Mouse (Mus musculus): ENCODE measurements around the gene Mmp9. TPM values are rescaled to one million over a fixed set of nuclear protein-coding genes. Genes with fewer than 3 reads are reported as not detected.

Gene Mmp9
- polyA plus RNA-seq, 1 experiment from 2014 or later = 5.7 TPM

DNA sequence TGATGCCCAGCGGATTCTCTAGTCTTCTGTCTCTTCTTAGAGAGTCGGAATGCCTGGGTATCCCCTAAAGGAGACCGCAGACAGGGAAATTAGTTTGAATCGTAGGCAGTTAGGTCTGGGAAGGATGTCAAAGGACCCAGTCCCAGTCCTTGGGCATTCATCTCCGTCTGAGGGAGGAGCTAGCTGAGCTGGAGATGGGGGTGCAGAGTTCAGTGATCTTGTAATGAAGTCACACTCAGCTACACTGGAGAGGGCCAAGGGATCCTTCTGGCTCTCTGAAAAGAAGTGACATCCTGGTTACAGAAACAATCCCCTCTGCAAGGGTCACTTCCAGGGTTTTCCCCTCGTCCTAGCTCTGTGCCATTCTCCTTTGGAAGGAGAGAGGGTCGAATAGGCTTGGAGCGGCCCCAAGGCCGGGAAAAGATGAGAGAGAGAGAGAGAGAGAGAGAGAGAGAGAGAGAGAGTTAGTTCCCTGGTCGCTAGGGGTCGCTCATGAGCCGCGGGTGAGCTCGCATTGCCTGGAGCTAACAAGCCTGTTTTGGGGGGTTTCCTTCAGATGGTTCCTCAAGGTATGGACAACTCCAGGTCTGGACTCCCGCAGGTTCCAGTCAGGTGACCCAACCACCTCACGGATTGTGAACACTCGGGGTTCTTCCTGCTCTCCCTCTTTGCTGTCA, 21.1 kb downstream of the Mmp9 start:
- no peak for ATAC-seq (ENCODE audit: low FRiP score)
- H3K27ac ChIP-seq = 0 out of 2 replicates have a peak overlapping the region, but pooled peaks have one; percentile 18
- peaks cover 33% of the 10 kb centered on the region for H3K4me1 ChIP-seq
- H3K9me3 ChIP-seq (replicated peaks) = no peaks in the 10 kb centered on the region
- peaks cover 13% of the 10 kb centered on the region for H3K27me3 ChIP-seq
- H3K4me3 ChIP-seq = peak overlapping the region; percentile 64
- WGBS = 8% methylated on average over 17 of the region's 17 CpGs
- H3K36me3 ChIP-seq = no peaks in the 10 kb centered on the region
- H3K4me2 ChIP-seq (replicated peaks) = peak overlapping the region; percentile 70
- H3K9ac ChIP-seq = peak overlapping the region; percentile 66; the same call in 1 of the 2 replicates

DNA sequence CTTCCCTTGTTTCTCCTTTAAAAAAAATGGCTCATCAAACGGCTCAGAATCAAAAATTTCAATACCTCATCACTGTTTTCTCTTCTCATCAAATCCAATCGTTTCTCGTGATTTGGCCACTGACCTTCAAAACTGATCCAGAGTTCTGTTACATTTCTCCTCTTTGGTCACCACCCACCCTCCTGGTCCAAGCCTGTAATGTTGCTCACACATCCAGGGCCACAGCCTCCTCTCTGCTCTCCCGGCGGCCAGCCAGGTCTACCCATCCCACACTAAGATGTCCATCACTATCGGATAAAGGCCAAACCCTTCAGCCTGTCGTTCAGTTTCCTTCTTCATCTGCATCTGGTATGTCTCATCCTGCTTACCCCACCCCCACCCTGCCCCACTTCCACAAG, 21.6 kb downstream of the Mmp9 start:
- H3K4me3 ChIP-seq = no peak overlapping the region
- no peak overlapping the region; the same call in 1 of the 2 replicates for H3K27ac ChIP-seq
- H3K36me3 ChIP-seq = no peaks in the 10 kb centered on the region
- no peak for ATAC-seq (ENCODE audit: low FRiP score)
- H3K9ac ChIP-seq = no peak overlapping the region
- H3K27me3 ChIP-seq = peaks cover 18% of the 10 kb centered on the region
- WGBS = 51% methylated on average over 7 of the region's 7 CpGs
- H3K9me3 ChIP-seq (replicated peaks) = no peaks in the 10 kb centered on the region
- H3K4me1 ChIP-seq = peaks cover 33% of the 10 kb centered on the region
- H3K4me2 ChIP-seq (replicated peaks) = no peak overlapping the region

DNA sequence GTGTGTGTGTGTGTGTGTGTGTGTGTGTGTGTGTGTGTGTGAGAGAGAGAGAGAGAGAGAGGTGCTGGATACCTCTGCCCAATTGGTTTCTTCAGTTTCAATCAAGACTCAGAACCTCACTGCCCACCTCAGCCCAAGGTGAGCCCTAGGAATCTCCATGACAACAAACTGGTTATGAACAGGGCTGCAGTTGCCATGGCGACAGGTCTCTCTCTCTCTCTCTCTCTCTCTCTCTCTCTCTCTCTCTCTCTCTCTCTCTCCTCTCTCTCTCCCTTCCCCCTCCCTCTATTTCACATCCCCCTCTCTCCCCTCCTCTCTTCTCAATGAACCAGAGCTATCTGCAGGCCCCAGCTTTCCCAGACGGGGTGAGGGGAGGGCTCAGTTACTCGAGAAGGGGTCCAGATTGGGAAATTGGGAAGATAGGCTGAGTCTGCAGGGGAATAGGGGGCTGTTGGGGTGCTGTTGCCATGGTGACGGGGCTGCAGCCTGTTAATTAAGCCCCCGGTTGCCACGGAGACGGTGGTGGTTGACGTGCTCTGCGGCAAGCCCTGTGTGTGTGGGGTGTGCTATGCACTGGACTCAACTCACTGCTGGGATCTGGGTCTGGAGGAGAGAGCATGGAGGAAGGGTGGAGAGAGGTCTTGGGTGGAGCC, 23.8 kb downstream of the Mmp9 start:
- 19% methylated on average over 8 of the region's 9 CpGs for WGBS
- no peaks in the 10 kb centered on the region for H3K36me3 ChIP-seq
- no peak overlapping the region for H3K4me3 ChIP-seq

DNA sequence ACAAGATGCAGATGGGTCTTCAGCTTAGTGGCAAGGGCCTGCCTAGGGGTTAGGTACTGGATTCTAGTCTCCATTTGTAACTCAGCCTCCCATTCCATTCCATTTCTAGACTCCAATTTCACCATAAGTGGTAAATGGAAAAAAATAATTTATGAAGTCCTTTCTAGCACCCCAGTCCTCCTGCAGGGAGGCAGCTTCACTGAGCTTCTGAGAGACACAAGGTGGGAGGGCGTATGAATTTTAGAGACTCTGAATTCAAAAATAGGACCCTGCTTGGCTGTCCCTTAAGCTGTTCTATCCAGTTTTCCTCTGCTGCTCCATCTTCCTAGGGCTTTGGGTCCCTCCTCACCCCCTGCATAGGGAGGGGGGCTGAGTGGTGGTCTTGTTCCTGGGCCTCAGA, 24.4 kb downstream of the Mmp9 start:
- WGBS = 85% methylated on average over 1 of the region's 1 CpGs
- no peak overlapping the region for H3K4me2 ChIP-seq (replicated peaks)
- no peak overlapping the region for H3K4me3 ChIP-seq
- H3K9ac ChIP-seq = no peak overlapping the region
- ATAC-seq (ENCODE audit: low FRiP score) = no peak
- peaks cover 56% of the 10 kb centered on the region for H3K4me1 ChIP-seq
- H3K27ac ChIP-seq = peak overlapping the region; percentile 84
- H3K36me3 ChIP-seq = no peaks in the 10 kb centered on the region
- peaks cover 46% of the 10 kb centered on the region for H3K27me3 ChIP-seq
- no peaks in the 10 kb centered on the region for H3K9me3 ChIP-seq (replicated peaks)

More for the DNA sequence above, 23.8 kb downstream of the Mmp9 start:
- peak overlapping the region; percentile 84 for H3K27ac ChIP-seq
- no peak overlapping the region for H3K9ac ChIP-seq
- peak; percentile 63 for ATAC-seq (ENCODE audit: low FRiP score)
- H3K9me3 ChIP-seq (replicated peaks) = no peaks in the 10 kb centered on the region
- peaks cover 50% of the 10 kb centered on the region for H3K4me1 ChIP-seq
- peak overlapping the region; percentile 40 for H3K4me2 ChIP-seq (replicated peaks)
- H3K27me3 ChIP-seq = peaks cover 40% of the 10 kb centered on the region

DNA sequence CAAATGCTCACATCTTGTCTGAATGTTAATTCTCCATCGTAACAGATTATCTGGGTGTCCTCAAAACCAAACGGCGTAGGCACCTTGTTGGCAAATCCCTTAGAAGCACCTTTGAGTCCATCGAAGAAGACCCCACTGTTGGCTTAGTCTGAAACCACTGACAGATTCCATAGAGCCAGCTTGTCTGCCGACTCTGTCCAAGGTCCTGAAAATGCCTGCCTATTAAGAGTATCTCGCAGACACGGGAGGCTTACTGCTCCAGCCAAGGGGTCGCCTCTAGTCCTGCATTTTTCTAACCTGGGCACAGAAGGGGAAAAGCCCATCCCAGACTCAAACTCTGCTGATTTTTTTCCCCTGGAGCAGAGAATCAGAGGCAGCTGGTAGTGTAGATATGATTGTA, 25.8 kb downstream of the Mmp9 start:
- Histone ChIP-seq H3K27ac (no peak overlapping the region), H3K9ac (no peak overlapping the region), H3K4me2 (replicated peaks) (no peak overlapping the region), H3K4me1 (peaks cover 61% of the 10 kb centered on the region), H3K9me3 (replicated peaks) (no peaks in the 10 kb centered on the region), H3K27me3 (peaks cover 60% of the 10 kb centered on the region), H3K4me3 (no peak overlapping the region), H3K36me3 (no peaks in the 10 kb centered on the region)
- ATAC-seq (ENCODE audit: low FRiP score) = no peak
- WGBS = 23% methylated on average over 8 of the region's 8 CpGs

DNA sequence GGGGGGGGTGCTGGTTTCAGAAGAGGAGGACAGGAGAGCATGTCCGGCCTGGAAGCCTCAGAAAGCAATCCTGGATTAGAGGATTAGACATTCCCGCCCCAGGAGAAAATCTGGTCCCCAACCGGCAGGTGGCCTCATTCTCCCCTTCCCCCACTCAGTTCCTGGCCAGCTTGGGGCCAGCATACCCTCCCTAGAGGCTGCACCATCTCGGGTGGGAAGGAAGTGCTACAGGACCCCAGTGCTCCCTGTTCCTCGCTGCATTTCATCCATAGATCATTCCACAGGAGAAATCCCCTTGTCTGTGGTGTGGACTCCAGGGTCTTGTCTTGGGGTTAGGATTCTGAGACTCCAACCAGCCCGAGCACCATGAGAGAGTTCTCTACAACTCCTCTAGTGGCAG, 26.6 kb downstream of the Mmp9 start:
- H3K4me1 ChIP-seq = peaks cover 62% of the 10 kb centered on the region
- H3K9me3 ChIP-seq (replicated peaks) = no peaks in the 10 kb centered on the region
- peak overlapping the region; percentile 58; the same call in 1 of the 2 replicates for H3K27ac ChIP-seq
- H3K4me2 ChIP-seq (replicated peaks) = peak overlapping the region; percentile 55; the same call in 1 of the 2 replicates
- peaks cover 68% of the 10 kb centered on the region for H3K27me3 ChIP-seq
- H3K36me3 ChIP-seq = no peaks in the 10 kb centered on the region
- no peak overlapping the region for H3K9ac ChIP-seq
- no peak overlapping the region for H3K4me3 ChIP-seq
- 7% methylated on average over 5 of the region's 6 CpGs for WGBS
- no peak for ATAC-seq (ENCODE audit: low FRiP score)

DNA sequence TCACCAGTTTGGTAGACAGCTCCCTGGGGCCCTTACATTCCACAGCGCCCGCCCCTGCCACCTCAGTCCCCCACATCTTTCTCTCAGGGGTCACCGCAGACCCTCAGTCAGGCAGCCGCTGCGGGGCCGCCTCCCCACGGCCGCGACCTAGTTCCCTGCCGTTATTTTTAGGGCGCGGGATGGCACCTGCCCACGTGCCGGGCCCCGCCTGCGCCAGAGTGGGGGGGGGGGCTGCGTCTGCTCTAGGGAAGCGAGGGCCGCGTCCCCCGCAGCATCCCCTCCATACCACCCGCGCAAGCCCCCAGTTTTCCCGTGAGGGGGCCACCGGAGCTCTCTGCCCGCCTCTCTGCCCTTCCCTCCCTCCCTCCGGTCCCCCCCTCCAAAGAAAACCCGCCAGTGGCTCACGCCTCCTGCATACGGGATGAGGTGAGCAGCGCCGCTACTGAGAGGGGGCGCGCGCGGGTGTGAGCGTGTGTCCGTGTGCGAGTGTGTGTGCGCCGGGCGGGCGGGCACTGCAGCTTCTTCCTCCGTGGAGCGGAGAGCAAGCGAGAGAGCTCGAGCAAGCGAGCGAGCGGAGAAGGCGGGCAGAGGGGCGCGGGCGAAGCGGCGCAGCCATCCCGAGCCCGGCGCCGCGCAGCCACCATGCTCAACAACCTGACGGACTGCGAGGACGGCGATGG, 27.3 kb downstream of the Mmp9 start:
- Histone ChIP-seq H3K4me3 (peak overlapping the region; percentile 44), H3K9ac (peak overlapping the region; percentile 55), H3K4me2 (replicated peaks) (peak overlapping the region; percentile 55), H3K9me3 (replicated peaks) (no peaks in the 10 kb centered on the region), H3K36me3 (no peaks in the 10 kb centered on the region), H3K27ac (peak overlapping the region; percentile 58), H3K27me3 (peaks cover 74% of the 10 kb centered on the region), H3K4me1 (peaks cover 62% of the 10 kb centered on the region)
- under 1% methylated on average over 65 of the region's 65 CpGs for WGBS
- ATAC-seq (ENCODE audit: low FRiP score) = peak; percentile 35; the same call in 1 of the 2 replicates

DNA sequence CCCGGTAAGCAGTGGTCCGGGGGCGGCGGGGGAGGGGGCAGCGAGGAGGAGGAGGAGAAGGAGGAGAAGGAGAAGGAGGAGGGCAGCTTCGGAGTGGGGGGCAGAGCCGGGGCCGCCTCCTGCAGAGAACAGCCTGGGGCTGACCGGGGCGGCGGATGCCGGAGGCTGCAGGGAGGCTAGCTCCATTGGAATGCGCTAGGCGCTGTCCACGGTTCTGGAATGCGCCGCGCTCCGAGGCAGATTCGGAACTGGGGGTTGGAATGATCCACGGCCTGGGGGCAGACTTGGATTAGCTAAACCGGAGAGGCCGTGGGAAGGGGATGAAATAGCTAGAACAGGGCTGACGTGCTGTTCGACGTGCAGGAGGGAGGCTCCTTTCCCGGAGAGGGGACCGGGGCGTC, 27.9 kb downstream of the Mmp9 start:
- Histone ChIP-seq H3K27ac (peak overlapping the region; percentile 58), H3K4me2 (replicated peaks) (peak overlapping the region; percentile 55), H3K27me3 (peaks cover 77% of the 10 kb centered on the region), H3K9me3 (replicated peaks) (no peaks in the 10 kb centered on the region), H3K9ac (peak overlapping the region; percentile 55), H3K4me3 (peak overlapping the region; percentile 44), H3K36me3 (no peaks in the 10 kb centered on the region), H3K4me1 (peaks cover 59% of the 10 kb centered on the region)
- 1% methylated on average over 25 of the region's 29 CpGs for WGBS
- no peak for ATAC-seq (ENCODE audit: low FRiP score)

DNA sequence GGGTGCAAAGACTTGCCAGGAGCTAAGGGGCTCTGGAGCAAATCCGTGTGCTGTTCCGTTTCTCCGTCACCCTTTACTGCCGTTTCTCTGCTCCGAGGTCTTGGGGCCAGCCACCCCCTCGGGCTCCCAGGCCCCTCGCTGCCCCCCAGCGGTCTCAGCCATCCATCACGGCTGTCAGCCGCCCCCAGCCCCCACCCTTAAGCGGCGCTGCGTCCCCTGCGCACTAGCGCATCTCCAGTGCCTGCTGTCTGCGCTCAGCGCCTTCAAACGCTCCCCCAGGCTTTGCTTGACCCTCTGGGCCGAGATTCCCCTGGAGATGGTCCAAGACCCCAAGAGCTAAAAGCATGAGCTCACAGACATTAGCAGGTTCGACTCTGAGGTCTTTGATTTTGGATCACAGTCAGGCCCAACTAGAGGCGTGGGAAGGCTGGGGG, 28.8 kb downstream of the Mmp9 start:
- H3K36me3 ChIP-seq = no peaks in the 10 kb centered on the region
- no peak for ATAC-seq (ENCODE audit: low FRiP score)
- peak overlapping the region; percentile 58 for H3K27ac ChIP-seq
- peak overlapping the region; percentile 55 for H3K9ac ChIP-seq
- 1% methylated on average over 21 of the region's 21 CpGs for WGBS
- peak overlapping the region; percentile 44 for H3K4me3 ChIP-seq
- peaks cover 52% of the 10 kb centered on the region for H3K4me1 ChIP-seq
- H3K27me3 ChIP-seq = peaks cover 84% of the 10 kb centered on the region
- H3K4me2 ChIP-seq (replicated peaks) = peak overlapping the region; percentile 55
- H3K9me3 ChIP-seq (replicated peaks) = no peaks in the 10 kb centered on the region

DNA sequence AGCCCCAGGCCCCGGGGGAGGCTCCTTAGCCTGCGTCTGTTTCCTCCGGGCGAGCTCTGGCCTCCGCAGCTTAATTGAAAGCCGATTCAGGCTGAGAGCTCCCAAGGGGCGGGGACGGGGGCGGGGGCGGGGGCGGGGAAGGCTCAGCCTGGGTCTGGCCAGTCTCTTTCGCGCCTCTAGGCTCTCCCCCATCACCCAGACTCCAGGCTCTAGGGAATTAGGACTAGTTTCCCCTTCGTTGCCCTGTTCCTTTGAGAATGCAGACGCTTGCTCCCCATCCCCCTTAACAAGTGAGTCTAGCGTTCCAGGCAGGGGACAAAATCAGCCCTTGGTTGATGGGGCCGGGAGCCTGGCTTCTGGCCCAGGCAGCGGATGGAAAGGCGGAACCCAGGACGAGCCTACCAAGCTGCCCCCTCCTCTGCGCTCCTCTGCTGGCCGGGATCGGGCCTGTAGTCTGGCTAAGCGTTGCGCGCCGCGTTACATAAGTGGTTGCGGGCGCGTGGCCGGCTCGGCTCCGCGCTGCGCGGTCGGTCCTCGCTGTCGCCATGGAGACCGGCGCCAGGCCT, 30.1 kb downstream of the Mmp9 start:
- Histone ChIP-seq H3K9me3 (replicated peaks) (no peaks in the 10 kb centered on the region), H3K27me3 (peaks cover 84% of the 10 kb centered on the region), H3K27ac (peak overlapping the region; percentile 58), H3K4me1 (peaks cover 42% of the 10 kb centered on the region), H3K4me3 (peak overlapping the region; percentile 44), H3K9ac (peak overlapping the region; percentile 58), H3K36me3 (no peaks in the 10 kb centered on the region), H3K4me2 (replicated peaks) (peak overlapping the region; percentile 55)
- ATAC-seq (ENCODE audit: low FRiP score) = peak; percentile 62
- under 1% methylated on average over 42 of the region's 42 CpGs for WGBS

DNA sequence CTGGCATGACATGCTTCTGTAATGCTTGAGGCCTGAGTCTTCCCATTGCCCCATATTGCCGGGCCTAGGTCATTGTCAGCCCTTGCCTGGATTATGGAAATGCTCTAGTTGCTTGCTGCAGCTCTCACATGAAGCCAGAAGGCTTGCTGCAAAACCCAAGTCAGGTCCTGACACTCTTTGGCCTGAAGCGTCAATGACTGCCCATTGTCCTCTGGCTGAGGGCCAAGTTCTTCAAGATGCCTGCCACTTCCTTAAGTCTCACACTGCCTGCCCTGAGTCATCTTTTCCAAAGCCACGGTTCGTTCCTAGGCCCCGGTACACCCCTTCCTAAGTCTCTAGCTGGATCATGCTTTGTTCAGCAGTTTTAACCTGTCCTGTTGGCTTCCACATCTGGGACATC, 32.1 kb downstream of the Mmp9 start:
- Histone ChIP-seq H3K36me3 (no peaks in the 10 kb centered on the region), H3K9me3 (replicated peaks) (no peaks in the 10 kb centered on the region), H3K27me3 (peaks cover 65% of the 10 kb centered on the region), H3K4me1 (peaks cover 41% of the 10 kb centered on the region), H3K4me3 (no peak overlapping the region), H3K9ac (no peak overlapping the region), H3K27ac (no peak overlapping the region), H3K4me2 (replicated peaks) (no peak overlapping the region)
- ATAC-seq (ENCODE audit: low FRiP score) = no peak
- WGBS = 70% methylated on average over 5 of the region's 5 CpGs

DNA sequence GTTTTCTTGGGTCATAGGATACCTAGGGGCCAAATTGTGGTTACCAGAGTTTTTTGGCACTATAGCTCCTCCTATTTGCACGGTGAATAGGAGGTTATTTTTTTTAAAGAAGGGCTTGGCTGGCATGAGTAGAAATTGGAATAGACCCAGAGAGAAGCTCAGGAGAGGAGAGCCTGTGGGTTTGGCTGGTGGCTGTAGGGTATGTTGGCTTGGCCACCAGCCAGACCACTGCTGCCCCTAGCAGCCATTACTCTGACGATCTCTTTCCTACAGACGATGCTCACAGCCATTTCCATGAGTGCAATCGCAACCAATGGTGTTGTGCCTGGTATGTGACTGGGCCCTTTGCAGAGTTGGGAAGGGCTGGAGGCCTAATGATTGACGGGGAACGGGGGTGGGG, 35.0 kb downstream of the Mmp9 start:
- H3K27me3 ChIP-seq = peaks cover 39% of the 10 kb centered on the region
- H3K9me3 ChIP-seq (replicated peaks) = no peaks in the 10 kb centered on the region
- 83% methylated on average over 6 of the region's 6 CpGs for WGBS

More for the DNA sequence above, 35.0 kb downstream of the Mmp9 start:
- no peak for ATAC-seq (ENCODE audit: low FRiP score)
- H3K9ac ChIP-seq = no peak overlapping the region
- no peak overlapping the region for H3K27ac ChIP-seq
- no peaks in the 10 kb centered on the region for H3K36me3 ChIP-seq
- H3K4me1 ChIP-seq = peaks cover 13% of the 10 kb centered on the region
- no peak overlapping the region for H3K4me3 ChIP-seq
- H3K4me2 ChIP-seq (replicated peaks) = no peak overlapping the region
